Mouse (Mus musculus): ENCODE results near the gene Jmjd1c.

GRCm38 (mm10) chr10:67187001-67187453, 91.1 kb downstream of the Jmjd1c start:
- TF ChIP-seq POLR2A (IDR thresholded peaks at IDR 0.05; ENCODE audit: low read depth, low read length): no peak
- no peak for TF ChIP-seq CTCF (IDR thresholded peaks at IDR 0.05; ENCODE audit: extremely low read depth, insufficient read length, insufficient replicate concordance, low read depth, low read length)

Measured in small intestine, adult 2 months (tissue).